Mouse (Mus musculus) lung, adult 2 months (tissue): ENCODE results near the gene Crp.

Source experiments
- CTCF ChIP-seq: fragments of 200-500 bp; IDR thresholded peaks from 2 replicates; pipeline ENCODE4 v1.5.1; 2011; ENCODE audit warnings: mild to moderate bottlenecking, low read length, control low read depth; ENCODE audit not compliant: insufficient read depth
- POLR2A ChIP-seq: fragments of 200-500 bp; IDR thresholded peaks from 2 replicates; pipeline ENCODE4 v1.6.1; 2011; ENCODE audit warnings: low read depth, mild to moderate bottlenecking, control low read depth, low read length, borderline replicate concordance; ENCODE audit errors: extremely low read depth

- TF ChIP-seq POLR2A = no peak
- TF ChIP-seq CTCF = no peak
These were observed 61.7 kb downstream of the Crp start for GRCm38 (mm10) chr1:172759525-172759924.
